ENCODE assay signal across 13 mouse cellular contexts in genomic region chr10:37171711-37172415, GRCm38 (mm10). TPM values are rescaled to one million over a fixed set of nuclear protein-coding genes. Genes with fewer than 3 reads are reported as not detected.
A peak's percentile ranks its signal among the peaks of the same experiment; 100 is the strongest.
DNase-seq lines count a peak whose midpoint lies in the region; ATAC-seq and TF ChIP-seq lines count a peak whose summit lies in the region.
"Had no signal": no experiment of that assay in that cellular context is flagged by ENCODE, and none has a peak within 500 bp of the region (broad histone marks: within the 10 kb centered on the region; RNA-seq: fewer than 3 reads in every experiment).

No protein-coding gene starts in this region.

- DNase-seq in forebrain, postnatal 0 days, result no peak
- DNase-seq in midbrain, embryonic 10.5 days (ENCODE audit: low spot score), result no peak
- no peak for DNase-seq in urinary bladder, postnatal 25 days (ENCODE audit: low spot score)
- no peak for DNase-seq in lung, postnatal 25 days (ENCODE audit: low spot score)
- DNase-seq: kidney, adult 11 months; kidney, postnatal 10 days; right cerebral cortex, postnatal 4 days had no signal

- no peak overlapping the region for H3K9ac ChIP-seq in forebrain, embryonic 13.5 days
- no peak overlapping the region for H3K9ac ChIP-seq in forebrain, postnatal 0 days
- H3K9ac ChIP-seq in neural tube, embryonic 13.5 days, result no peak overlapping the region
- H3K9ac ChIP-seq: embryonic facial prominence, embryonic 15.5 days had no signal

- no peak for TF ChIP-seq CTCF in forebrain, postnatal 0 days (IDR thresholded peaks at IDR 0.05; ENCODE audit: low read depth)

- H3K36me3 ChIP-seq in forebrain, embryonic 13.5 days (ENCODE audit: poor library complexity, severe bottlenecking), result no peaks in the 10 kb centered on the region
- H3K36me3 ChIP-seq in forebrain, postnatal 0 days (ENCODE audit: insufficient read depth), result no peaks in the 10 kb centered on the region
- H3K36me3 ChIP-seq in midbrain, embryonic 10.5 days, result no peaks in the 10 kb centered on the region
- no peaks in the 10 kb centered on the region for H3K36me3 ChIP-seq in neural tube, embryonic 13.5 days
- H3K36me3 ChIP-seq: embryonic facial prominence, embryonic 15.5 days had no signal

- WGBS in forebrain, embryonic 13.5 days, result 40% methylated on average over 3 of the region's 3 CpGs
- WGBS in forebrain, postnatal 0 days, result 14% methylated on average over 3 of the region's 3 CpGs
- WGBS in midbrain, embryonic 10.5 days, result 62% methylated on average over 3 of the region's 3 CpGs
- 56% methylated on average over 3 of the region's 3 CpGs for WGBS in neural tube, embryonic 13.5 days

- no peaks in the 10 kb centered on the region for H3K27me3 ChIP-seq in forebrain, embryonic 13.5 days
- no peaks in the 10 kb centered on the region for H3K27me3 ChIP-seq in forebrain, postnatal 0 days (ENCODE audit: insufficient read depth, low read length)
- H3K27me3 ChIP-seq in midbrain, embryonic 10.5 days (ENCODE audit: low read depth, poor library complexity, severe bottlenecking), result no peaks in the 10 kb centered on the region
- no peaks in the 10 kb centered on the region for H3K27me3 ChIP-seq in neural tube, embryonic 13.5 days
- H3K27me3 ChIP-seq: embryonic facial prominence, embryonic 15.5 days had no signal

- H3K4me2 ChIP-seq in forebrain, embryonic 13.5 days, result no peak overlapping the region
- no peak overlapping the region for H3K4me2 ChIP-seq in forebrain, postnatal 0 days (ENCODE audit: low read depth)
- H3K4me2 ChIP-seq in neural tube, embryonic 13.5 days, result no peak overlapping the region
- H3K4me2 ChIP-seq: embryonic facial prominence, embryonic 15.5 days; heart, embryonic 11.5 days had no signal

- H3K27ac ChIP-seq in forebrain, embryonic 13.5 days, result no peak overlapping the region
- no peak overlapping the region for H3K27ac ChIP-seq in forebrain, postnatal 0 days (ENCODE audit: low read depth, low read length)
- H3K27ac ChIP-seq in midbrain, embryonic 10.5 days (replicated peaks), result peak overlapping the region; percentile 65
- H3K27ac ChIP-seq in neural tube, embryonic 13.5 days (replicated peaks), result peak overlapping the region; percentile 30
- H3K27ac ChIP-seq: embryonic facial prominence, embryonic 15.5 days; macrophage had no signal

- no peak overlapping the region for H3K4me3 ChIP-seq in forebrain, embryonic 13.5 days
- no peak overlapping the region for H3K4me3 ChIP-seq in forebrain, postnatal 0 days (ENCODE audit: low read depth, low read length)
- 0 out of 2 replicates have a peak overlapping the region, but pooled peaks have one; percentile 18 for H3K4me3 ChIP-seq in midbrain, embryonic 10.5 days
- H3K4me3 ChIP-seq in neural tube, embryonic 13.5 days, result no peak overlapping the region
- H3K4me3 ChIP-seq: embryonic facial prominence, embryonic 15.5 days had no signal

- peak; percentile 85 for ATAC-seq in forebrain, embryonic 13.5 days
- ATAC-seq in forebrain, postnatal 0 days, result peak; percentile 68
- peak; percentile 77 for ATAC-seq in neural tube, embryonic 13.5 days (ENCODE audit: low read depth)
- no peak for ATAC-seq in erythroblast, adult 5-6 weeks (replicated peaks; ENCODE audit: low FRiP score, poor library complexity, severe bottlenecking)

- peaks cover 24% of the 10 kb centered on the region for H3K4me1 ChIP-seq in forebrain, embryonic 13.5 days
- H3K4me1 ChIP-seq in forebrain, postnatal 0 days (ENCODE audit: insufficient read depth), result 0 out of 2 replicates have a peak, but pooled peaks cover 5% of the 10 kb centered on the region
- peaks cover 29% of the 10 kb centered on the region for H3K4me1 ChIP-seq in midbrain, embryonic 10.5 days
- H3K4me1 ChIP-seq in neural tube, embryonic 13.5 days (replicated peaks), result peaks cover 24% of the 10 kb centered on the region

- H3K9me3 ChIP-seq in forebrain, embryonic 13.5 days (replicated peaks), result no peaks in the 10 kb centered on the region; the same call in 1 of the 2 replicates
- H3K9me3 ChIP-seq in forebrain, postnatal 0 days (ENCODE audit: low read length), result no peaks in the 10 kb centered on the region
- H3K9me3 ChIP-seq in midbrain, embryonic 10.5 days (replicated peaks), result peaks cover 4% of the 10 kb centered on the region; the same call in 1 of the 2 replicates
- no peaks in the 10 kb centered on the region for H3K9me3 ChIP-seq in neural tube, embryonic 13.5 days
- H3K9me3 ChIP-seq: embryonic facial prominence, embryonic 15.5 days had no signal

RNA-seq across cellular contexts. Expression of gene Marcks, which starts 33.1 kb away (rescaled TPM):
- polyA plus RNA-seq in forebrain, embryonic 13.5 days (2015; fragmentation: Nextera tagmentation; extraction: Ambion mirVana), result 282 and 289 TPM in 2 replicates
- 444 and 539 TPM in 2 replicates for total RNA-seq in forebrain, postnatal 0 days (2014; rRNA removed)
- 233 and 244 TPM in 2 replicates for polyA plus RNA-seq in forebrain, postnatal 0 days (2015; fragmentation: Nextera tagmentation; extraction: Ambion mirVana)
- 169 and 200 TPM in 2 replicates for polyA plus RNA-seq in midbrain, embryonic 10.5 days (2016; fragmentation: Nextera tagmentation; extraction: Ambion mirVana)
- polyA plus RNA-seq in neural tube, embryonic 13.5 days (2015; fragmentation: Nextera tagmentation; extraction: Ambion mirVana), result 212 TPM in 2 replicates
- 9.0 and 13.6 TPM in 2 replicates for total RNA-seq in erythroblast, adult 5-6 weeks (2015; ENCODE audit: low replicate concordance)
- total RNA-seq in erythroblast, adult 5-6 weeks (2017; ENCODE audit: low replicate concordance), result 10.9 and 14.5 TPM in 2 replicates

Comparison
In these comparisons a context has a peak if more than half of its experiments do, and no peak if none do; other contexts are left out.
1. H3K27ac ChIP-seq: peak in midbrain, embryonic 10.5 days (single experiment) and neural tube, embryonic 13.5 days (single experiment); none in forebrain, embryonic 13.5 days (single experiment) and forebrain, postnatal 0 days (single experiment).